Mouse (Mus musculus): ENCODE data around the gene Gm5678.
"Not testable (repeated sequence)": the region's sequence is repeated elsewhere in the genome, so short reads cannot be mapped to it uniquely, and the experiment has no call there.

Gene Gm5678

DNA sequence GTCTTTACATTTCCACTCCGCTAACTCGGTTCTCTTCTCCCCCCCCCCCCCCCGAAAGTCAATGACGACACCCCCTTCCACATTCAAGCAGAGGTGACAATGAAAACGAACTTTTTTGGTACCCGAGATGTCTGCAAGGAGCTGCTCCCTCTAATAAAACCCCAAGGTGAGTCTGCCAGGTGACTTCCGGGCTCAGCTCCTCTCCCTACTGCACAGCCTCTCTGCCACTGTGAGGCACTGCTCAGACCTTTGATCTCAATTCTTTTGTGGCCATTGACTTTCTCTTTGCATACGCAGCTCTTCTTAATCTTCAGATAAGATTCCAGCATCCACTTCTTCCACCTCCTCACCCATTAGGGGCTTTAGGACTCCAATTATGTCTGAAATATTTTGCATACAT lies 19.2 kb upstream of the Gm5678 start:
- no peak for DNase-seq

DNA sequence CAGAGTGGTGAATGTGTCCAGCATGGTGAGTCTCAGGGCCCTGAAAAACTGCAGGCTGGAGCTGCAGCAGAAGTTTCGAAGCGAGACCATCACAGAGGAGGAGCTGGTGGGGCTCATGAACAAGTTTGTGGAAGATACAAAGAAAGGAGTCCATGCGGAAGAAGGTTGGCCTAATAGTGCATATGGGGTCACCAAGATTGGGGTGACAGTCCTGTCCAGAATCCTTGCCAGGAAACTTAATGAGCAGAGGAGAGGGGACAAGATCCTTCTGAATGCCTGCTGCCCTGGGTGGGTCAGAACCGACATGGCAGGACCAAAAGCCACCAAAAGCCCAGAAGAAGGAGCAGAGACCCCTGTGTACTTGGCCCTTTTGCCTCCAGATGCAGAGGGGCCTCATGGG lies 18.1 kb upstream of the Gm5678 start:
- no peak for DNase-seq

DNA sequence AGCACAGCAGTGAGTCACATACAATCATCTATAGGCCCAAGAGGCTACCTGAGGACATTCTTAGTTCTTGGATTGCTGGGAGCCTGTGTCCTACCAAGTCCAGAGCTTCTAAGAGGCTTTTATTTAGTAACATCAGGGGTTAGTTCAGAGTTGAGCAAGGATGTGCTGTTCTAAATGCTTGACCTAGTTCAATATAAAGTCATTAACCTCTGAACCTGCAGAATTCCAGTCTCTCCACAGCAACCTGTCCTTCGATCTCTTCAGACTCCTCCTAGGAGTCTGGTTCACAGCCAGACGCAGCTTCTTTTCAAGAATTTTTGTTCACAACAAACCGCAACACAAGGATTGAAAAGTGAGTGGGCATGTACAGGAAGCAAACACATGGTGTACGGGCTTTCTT lies 16.9 kb upstream of the Gm5678 start:
- no peak for DNase-seq

DNA sequence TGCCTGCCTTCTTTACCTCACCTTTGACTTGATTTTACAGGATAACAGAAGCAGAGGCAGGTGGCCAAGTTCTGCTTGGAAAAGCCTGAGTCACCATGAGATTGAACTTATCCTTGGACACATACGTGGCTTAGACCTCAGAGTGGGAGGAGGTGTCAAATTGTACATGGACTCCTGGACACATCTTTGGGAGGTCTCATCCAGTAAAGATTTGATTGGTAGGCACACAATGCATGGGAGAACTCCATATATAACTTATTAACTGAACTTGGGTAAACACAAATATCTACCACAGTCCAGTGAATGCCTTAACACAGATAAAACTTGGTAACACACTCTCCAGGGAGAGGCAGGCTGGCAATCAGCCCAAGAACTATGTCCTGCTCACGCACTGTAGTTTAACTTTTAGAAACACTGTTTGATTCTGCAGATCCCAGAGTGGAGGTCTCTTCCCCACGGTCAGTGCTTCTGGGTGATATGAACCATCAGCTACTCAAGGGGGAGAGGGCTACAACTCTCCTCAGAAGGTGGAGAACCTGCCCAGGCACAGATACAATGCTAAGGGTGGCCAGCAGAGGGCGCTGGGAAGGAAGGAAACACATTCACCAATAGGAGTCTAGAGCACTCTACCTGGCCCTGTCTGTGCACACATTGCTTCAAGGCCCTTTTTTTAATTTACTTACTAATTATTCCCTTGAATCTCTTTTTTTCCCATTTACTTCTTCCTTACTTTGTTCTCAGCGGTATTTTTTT lies 12.6 kb upstream of the Gm5678 start:
- peak; percentile 53 to 82 for DNase-seq

DNA sequence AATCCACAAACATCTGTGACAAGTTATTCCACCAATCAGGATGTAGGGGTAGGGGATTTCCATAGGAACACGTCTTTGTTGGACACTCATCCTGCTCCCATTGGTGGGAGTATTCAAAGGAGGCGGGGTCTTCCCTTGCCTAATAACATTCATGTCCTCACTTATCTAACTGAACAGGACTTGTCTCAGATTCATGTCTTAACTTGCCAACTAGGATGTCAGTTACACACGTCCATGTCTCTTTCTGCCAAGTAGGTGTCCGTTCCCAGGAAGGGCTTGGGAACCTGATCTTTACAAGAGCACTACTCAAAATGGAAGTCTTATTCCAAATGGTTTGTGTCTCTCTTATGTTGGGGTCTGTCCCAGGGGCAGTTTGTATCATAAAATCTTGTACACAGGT lies 4.1 kb upstream of the Gm5678 start:
- DNase-seq = not testable (repeated sequence)

DNA sequence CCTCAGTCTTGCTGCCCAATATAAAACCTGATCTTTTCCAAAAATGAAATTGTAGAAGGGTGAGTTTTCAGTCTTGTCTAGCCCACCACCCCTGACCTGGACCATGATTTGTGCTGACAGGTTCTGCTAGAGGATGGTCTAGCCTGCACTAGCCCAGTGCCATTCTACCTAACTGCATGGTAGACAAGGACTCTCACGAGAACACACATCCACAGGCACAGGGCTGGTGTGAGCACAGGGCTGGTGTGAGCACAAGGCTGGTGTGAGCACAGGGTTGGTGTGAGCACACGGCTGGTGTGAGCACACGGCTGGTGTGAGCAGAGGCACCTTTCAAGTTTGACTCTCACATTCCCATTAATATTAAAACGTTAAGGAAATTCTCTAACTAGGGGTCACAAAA lies 3.2 kb upstream of the Gm5678 start:
- DNase-seq = no peak

DNA sequence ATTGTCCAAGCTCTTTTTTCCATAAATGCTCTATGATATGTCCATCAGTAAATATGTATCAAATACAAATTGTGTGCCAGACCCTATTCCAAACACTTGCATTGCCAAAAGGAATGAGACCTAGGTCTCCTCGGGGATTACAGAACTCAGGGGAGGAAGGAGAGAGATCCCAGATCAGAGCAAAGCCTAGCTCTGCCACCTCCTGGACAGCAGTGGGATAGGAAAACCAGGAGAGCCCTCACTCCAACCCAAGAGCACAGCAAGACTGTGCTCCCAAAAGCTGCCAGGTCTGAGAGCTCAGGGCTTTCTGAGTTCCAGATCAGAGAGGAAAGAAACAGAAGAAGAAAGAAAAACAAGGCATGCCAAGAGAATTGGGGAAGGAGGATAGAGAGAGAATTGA lies 1.2 kb upstream of the Gm5678 start:
- no peak for DNase-seq

DNA sequence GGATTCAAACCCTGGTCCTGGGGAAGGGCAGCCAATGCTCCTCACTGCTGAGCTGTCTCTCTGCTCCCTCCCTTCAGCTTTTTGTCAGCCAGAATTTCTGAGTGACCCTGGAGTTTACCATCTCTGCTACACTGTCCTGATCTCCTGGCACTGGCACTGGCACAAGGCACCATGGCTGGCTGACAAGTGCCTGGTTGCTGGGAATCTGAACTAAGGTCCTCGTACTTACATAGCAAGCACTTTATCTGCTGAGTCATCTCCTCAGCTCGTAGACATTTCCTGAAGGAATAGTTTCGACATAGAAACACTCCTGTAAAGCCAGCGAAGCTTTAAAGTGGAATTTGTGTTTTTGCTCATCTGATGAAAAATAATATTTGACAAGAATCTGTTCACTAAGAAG lies 16.1 kb downstream of the Gm5678 start:
- DNase-seq = no peak

DNA sequence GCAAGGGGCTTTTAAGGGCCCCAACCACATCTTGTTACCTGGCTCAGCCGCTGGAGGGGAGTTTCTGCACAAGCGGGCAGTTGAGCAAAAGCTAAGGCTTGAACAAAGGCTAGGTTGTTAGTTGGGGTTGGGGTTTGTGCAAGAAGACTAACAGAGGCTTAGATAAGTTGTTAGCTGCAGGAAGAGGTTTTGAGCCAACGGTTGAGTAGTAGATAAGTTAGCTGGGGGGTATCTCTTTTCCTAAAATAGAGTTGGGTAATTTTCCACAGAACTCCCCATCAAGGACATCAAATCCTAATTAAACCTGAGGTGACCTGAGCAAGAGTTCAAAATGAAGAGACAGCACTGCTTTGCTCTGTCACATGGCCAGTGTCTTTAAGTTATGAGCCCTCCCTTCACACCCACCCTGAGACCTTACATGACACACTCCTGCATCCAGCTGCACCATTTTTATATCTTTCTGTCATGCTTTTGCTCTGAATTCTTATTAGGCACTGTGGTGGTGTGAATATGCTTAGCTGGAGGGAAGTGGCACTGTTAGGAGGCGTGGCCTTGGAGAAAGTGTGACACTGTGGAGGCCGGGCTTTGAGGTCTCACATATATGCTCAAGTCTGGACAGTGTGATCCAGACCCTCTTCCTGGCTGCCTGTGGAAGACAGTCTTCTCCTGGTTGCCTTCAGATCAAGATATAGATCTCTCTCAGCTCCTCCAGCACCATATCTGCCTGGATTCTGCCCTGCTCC lies 20.7 kb downstream of the Gm5678 start:
- no peak for DNase-seq

DNA sequence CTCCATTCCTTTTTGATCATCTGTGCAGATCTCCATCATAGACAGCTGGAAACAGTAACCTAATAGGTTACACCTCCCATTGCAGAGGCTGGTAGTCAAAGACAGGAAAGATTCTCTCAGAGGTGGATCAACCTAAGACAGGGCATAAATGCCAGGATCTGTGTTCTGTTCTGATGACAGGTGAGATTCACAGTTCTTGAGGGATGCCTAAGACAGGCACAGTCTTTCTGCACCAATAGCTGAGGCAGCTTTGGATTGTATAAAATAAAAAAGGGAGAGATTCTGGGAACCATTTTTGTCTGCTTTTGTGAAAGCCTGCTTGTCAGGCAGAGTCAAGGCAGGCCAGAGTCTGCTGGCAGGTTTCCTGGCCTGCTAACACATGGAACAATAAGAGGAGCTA lies 40.1 kb downstream of the Gm5678 start:
- no peak for DNase-seq

DNA sequence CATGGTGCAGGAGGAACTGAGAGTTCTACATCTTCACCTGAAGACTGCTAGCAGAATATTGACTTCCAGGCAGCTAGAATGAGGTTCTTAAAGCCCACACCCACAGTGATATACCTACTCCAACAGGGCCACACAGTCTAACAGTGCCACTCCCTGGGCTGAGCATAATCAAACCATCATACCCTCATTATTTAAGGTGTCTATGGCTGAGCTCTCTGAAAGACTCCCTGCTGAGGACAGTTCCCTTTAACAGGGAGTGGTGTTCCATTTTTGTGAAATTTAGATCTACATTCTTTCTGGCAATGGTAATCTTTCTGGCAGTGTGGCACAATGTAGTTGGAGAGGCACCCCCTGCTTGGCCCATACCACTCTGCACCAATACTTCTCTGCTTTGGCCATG lies 41.6 kb downstream of the Gm5678 start:
- DNase-seq = no peak

DNA sequence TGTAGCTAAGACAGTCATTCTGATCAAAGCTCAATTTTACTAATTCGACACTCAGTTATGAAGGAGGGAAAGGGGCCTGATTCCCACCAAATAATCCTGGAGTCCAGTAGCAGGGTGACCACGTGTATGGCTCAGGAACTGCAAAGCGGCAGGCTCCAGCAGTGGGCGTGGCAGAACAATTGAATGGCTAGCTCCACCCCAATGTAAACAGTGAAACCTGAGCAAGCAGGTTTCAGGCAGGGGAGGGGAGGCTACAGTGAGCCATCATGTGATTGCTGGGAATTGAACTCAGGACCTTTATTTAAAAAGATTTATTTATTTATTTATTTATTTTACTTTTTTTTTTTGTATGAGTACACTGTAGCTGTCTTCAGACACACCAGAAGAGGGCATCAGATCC lies 42.6 kb downstream of the Gm5678 start:
- not testable (repeated sequence) for DNase-seq

DNA sequence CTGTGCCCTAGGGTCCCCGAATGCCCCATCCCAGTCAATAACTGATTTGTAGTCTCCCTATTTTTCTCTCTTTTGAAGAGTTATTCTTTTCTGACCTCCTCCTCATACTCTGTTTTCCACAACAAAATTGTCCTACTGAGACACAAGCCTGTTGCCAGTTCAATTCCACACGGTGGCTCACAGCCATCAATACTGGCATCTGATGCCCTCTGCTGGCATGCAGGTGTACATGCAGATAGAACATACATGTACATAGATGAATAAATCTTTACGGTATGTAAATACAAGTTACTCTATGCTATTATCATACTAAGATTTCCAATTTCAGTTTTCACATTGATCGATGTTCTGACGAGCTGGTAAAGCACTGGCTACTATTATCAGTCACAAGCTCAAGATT lies 43.2 kb downstream of the Gm5678 start:
- DNase-seq = no peak

DNA sequence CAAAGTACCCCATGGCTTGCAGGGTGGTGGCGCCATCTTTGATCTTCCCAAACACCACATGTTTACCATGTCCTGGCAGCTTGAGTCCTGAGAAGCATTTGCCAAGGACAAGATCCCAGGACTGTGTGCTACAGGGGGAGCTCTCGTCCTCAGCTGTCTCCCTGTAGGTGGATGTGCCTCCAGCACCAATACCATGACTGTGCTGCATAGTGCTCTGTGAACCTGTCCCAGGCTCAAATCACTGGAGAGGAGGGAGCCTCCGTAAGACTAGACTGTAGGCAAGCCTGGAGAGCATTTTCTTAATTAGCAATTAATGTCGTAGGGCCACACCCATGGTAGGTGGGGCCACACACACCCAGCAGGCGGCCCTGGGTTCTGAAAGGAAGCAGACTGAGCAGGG lies 48.5 kb downstream of the Gm5678 start:
- no peak for DNase-seq

DNA sequence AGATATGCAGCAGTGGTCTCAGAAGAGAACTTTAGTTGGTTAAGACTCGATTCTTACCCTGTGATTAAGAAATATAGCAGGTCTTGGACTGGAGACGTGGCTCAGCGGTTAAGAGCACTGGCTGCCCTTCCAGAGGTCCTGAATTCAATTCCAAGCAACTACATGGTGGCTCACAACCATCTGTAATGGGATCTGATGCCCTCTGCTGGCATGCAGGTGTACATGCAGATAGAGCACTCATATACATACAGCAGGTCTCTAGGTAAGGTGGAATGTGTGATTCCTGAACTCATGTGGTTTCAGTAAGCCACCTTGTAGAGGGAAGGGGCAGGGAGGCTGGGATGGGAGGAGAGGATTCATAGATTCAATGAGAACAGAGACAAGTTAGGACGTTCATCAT lies 50.3 kb downstream of the Gm5678 start:
- DNase-seq = no peak

DNA sequence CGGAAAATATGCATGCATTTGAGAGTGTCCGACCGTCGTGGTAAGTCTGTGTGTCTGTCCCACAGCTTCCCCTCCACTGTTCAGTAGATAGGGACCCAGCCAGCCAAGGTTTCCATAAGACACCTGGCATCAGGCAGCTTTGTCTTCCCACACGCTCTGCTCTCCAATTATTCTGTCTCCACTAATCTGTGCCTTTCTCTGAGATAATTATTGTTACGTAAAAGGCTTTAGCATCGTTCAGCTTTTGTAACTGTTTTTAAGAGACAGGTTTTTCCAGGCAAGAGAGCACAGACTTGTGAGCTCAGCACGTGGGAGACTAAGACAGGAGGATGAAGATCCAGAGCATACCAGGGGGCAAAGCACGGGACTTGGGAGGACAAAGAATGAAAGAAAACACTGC lies 51.3 kb downstream of the Gm5678 start:
- DNase-seq = no peak

All from spleen, adult 18-20 months (tissue).